Mouse (Mus musculus): ENCODE data around the gene Kcnd3. TPM values are rescaled to one million over a fixed set of nuclear protein-coding genes. Genes with fewer than 3 reads are reported as not detected.

Kcnd3 gene
- total RNA-seq, 2 experiments from 2014 or later, result 0.20 TPM; not detected in 1

- intact Hi-C loops (cut with DNase I), result no loop called here
- DNase-seq, result no peak
Observed at GRCm38 (mm10) chr3:105642186-105642585, 190.1 kb downstream of the Kcnd3 start.

DNA sequence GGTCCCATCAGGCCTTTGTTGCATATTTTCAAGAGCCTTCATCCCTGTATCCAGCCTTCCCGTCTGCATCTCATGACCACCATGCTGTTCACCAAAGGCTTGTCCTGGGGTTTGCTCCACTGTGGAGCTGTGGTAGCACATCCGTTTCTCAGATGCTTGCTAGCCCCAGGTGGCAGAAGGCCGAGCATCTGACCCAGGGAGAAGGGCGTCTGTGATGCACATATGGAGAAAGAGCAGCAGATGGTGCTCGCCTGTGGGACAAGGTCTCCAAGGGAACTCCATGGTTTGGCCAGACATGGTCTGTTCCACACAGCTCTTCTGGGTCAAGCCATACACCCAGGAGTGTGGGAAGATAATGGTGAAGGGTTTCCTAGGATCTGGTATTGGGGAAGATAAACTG lies 191.4 kb downstream of the Kcnd3 start:
- intact Hi-C loops (cut with DNase I), result no loop called here

DNA sequence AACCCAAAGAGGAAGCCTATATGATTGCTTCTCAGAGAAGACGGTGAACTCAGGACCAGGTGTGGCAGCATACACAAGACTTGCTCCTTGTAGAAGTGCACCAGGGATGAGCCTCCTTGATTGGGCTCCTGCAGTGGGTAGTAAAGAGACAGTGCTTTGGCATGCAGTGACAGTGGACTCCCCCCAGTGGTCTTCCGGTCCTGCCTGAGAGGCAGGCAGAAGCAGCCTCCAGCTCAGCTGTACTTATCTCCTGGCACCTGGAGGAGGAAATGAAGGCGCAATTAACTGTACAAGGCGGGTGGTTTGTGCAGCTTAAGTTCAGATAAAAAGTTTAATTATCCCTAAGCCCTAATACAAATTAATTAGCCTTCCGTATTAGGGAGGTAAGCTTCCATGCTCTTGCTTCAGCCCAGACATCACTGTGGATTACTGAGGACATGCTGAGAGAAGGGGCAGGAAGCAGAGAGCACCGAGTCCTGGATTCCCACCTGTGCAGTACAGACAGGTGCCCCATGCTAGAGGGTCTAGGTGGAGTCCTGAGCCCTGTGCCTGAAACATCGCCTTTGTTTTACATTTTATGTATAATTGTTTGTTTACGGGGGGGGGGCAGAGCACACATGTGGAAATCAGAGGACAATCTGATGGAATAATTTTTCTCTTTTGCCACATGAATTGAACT lies 196.9 kb downstream of the Kcnd3 start:
- no peak for DNase-seq
- intact Hi-C loops (cut with DNase I), result no loop called here

More for the DNA sequence above, 191.4 kb downstream of the Kcnd3 start:
- no peak for DNase-seq

DNA sequence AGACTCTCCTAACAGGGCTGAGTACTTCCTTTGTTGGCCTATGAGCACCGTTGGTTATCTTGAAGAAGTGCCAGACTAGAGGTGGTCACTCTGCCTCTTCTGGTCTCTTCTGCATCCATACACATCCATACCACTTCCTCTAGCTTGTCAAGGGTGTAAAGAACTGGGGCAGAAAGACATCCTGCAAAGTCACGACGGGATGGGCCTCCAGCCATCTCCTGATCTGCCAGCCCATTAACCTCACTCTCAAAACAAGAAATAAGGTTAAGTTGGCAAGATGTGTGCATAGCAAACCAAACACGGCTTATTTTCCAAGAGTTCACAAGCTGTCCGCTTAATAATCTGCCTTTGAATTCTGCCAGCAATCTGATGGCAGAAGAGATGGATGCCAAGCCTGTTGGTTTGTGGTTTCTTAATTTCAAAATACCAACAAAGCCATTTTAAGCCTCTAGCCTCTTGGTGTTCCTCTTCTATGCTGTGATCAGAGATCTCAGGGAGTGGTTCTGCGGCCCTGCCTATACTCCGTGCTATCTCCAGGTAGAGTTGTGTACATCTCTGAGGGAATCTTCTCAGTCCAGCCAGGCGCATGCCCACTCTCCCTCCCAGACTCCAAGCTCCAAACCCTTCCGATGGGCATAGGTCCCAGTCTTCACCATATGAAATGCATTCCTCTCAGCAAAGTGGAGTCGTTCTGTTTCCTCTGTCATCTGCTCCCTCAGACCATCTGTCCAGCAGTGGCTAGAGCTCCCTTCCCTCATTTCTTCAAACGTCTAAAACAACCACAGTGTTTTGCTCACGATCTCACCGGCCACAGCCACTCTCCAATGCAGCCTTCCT lies 201.6 kb downstream of the Kcnd3 start:
- intact Hi-C loops (cut with DNase I), result no loop called here
- DNase-seq, result no peak

- intact Hi-C loops (cut with DNase I), result no loop called here
- DNase-seq, result peak; percentile 17 to 33
Observed at GRCm38 (mm10) chr3:105655031-105655585, 203.0 kb downstream of the Kcnd3 start.

- DNase-seq, result no peak
- intact Hi-C loops (cut with DNase I), result no loop called here
Observed at GRCm38 (mm10) chr3:105660530-105660929, 208.4 kb downstream of the Kcnd3 start.

DNA sequence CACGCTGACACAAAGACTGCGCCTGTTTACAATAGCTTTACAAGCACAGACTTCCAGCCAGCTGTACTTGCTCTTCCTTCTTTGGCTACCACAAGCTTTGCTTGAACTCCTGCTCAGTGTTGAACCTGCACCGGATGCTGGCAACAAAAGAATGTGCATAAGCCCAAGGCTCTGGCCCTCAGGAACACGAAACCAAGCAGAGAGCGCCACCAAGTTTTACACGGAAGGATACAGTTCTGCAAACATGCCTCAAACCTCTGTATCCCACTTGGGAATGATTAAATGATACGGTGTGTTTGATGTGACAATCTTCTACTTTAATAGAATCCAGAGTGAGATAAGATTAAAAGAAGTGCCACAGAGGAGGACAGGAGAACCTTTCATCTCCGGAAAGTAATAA lies 210.9 kb downstream of the Kcnd3 start:
- intact Hi-C loops (cut with DNase I), result no loop called here
- DNase-seq, result no peak

DNA sequence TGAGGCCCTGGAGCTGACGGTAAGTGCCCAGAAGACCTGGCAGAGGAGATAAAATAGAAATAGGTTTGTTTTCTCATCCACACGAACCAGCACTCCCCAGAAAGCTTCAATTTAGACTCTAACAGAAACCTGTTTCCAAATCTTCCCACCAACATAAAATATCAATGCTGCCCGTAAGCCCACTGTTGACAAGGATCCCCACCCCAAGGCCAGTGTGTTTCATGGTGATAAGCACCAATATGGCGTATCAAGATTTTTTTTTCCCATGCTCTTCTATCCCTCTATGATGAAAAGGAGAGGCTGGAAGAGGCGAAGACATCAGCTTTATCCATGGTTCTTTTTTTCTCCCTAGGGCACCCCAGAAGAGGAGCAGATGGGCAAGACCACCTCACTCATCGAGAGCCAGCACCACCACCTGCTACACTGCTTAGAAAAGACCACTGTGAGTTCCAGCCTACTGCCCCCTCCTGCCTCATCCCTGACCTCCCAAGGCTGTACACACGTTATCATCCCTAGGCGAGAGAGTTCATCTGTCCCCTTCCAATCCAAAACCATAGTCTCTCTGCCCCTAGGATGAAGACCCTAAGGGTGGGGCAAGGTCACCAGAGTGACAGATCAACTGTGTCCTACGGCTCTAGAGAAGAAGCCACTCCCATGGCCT lies 213.1 kb downstream of the Kcnd3 start:
- DNase-seq, result no peak
- intact Hi-C loops (cut with DNase I), result no loop called here

- intact Hi-C loops (cut with DNase I), result no loop called here
- DNase-seq, result no peak
Observed at GRCm38 (mm10) chr3:105666996-105667523, 214.9 kb downstream of the Kcnd3 start.

GRCm38 (mm10) chr3:105668161-105668560 lies 216.0 kb downstream of the Kcnd3 start:
- no peak for DNase-seq
- intact Hi-C loops (cut with DNase I), result no loop called here

- DNase-seq, result no peak
- intact Hi-C loops (cut with DNase I), result loop anchor here (5.0 kb wide), 1 partner anchor 873 kb away; no protein-coding TSS in a partner anchor
Observed at GRCm38 (mm10) chr3:105669776-105670175, 217.6 kb downstream of the Kcnd3 start.

GRCm38 (mm10) chr3:105670801-105671200 lies 218.7 kb downstream of the Kcnd3 start:
- DNase-seq, result no peak
- intact Hi-C loops (cut with DNase I), result loop anchor here (5.0 kb wide), 1 partner anchor 872 kb away; no protein-coding TSS in a partner anchor

GRCm38 (mm10) chr3:105674595-105675218 lies 222.6 kb downstream of the Kcnd3 start:
- peak in 1 of 2 experiments; percentile 21 for DNase-seq
- intact Hi-C loops (cut with DNase I), result loop anchor here (2.0 to 5.0 kb wide), 2 partner anchors 224 to 868 kb away; no protein-coding TSS in a partner anchor

DNA sequence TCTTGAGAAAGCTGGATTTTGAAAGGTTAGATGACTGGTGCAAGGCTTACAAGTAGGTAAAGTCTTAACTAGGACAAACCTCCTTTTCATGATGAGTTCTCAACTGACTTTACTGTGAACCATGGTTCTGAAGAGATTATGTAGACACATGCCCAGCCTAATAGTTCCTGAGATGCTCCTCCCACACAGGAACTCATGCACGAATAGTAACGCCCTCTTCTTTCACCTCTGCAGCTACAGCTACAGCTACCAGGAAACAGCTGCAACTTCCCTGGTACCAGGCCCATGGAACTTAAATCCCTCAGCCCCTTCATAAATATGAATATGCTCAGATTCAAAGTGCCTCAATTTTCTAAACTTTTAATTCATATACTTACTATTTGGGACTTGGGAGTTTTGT lies 223.8 kb downstream of the Kcnd3 start:
- intact Hi-C loops (cut with DNase I), result loop anchor here (2.0 kb wide), 1 partner anchor 223 kb away; no protein-coding TSS in a partner anchor
- no peak for DNase-seq

GRCm38 (mm10) chr3:105680346-105680745 lies 228.2 kb downstream of the Kcnd3 start:
- no peak for DNase-seq
- intact Hi-C loops (cut with DNase I), result no loop called here

DNA sequence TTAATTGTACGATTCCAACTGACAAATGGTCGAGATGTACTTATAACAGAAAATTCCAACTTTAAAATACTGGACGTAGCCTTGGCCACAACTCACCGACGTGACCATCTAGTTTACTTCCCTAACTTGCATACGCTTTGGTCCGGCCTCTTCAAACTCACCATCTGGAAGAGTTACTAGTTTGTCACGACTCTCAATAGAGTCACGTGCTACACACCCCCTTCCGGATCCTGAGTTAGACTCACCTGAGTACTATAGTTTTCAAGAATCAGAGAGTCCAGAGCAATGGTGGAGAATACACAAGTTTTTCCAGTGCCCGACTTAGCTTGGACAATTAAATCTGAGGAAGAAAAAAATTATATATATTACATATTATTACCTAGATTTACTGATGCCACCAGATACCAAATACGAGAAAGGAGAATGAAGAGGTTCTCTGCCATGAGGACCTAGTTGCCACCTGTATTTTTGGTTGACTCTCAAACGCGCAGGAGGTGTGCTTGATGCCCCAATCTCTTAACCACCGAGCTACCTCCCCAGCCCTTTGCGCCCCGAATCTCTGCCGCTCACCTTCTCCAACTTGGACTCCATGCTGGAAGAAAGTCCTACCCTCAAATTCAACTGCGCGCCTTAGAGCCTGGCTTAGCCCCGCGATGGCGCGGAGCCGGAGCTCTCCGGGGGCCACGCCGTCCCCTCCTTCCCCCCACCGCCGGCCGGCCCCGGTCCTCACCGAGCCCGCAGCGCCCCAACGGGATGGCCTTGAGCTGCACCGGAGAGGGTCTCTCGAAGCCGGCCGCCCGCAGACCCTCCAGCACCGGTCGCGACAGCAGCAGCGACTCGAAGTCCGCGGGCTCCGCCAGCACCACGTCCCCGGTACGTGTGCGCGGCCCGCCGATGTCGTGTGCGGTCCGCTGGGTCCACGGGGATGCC lies 234.5 kb downstream of the Kcnd3 start:
- no peak for DNase-seq
- intact Hi-C loops (cut with DNase I), result loop anchor here (1.0 kb wide), 1 partner anchor 40 kb away; no protein-coding TSS in a partner anchor

DNA sequence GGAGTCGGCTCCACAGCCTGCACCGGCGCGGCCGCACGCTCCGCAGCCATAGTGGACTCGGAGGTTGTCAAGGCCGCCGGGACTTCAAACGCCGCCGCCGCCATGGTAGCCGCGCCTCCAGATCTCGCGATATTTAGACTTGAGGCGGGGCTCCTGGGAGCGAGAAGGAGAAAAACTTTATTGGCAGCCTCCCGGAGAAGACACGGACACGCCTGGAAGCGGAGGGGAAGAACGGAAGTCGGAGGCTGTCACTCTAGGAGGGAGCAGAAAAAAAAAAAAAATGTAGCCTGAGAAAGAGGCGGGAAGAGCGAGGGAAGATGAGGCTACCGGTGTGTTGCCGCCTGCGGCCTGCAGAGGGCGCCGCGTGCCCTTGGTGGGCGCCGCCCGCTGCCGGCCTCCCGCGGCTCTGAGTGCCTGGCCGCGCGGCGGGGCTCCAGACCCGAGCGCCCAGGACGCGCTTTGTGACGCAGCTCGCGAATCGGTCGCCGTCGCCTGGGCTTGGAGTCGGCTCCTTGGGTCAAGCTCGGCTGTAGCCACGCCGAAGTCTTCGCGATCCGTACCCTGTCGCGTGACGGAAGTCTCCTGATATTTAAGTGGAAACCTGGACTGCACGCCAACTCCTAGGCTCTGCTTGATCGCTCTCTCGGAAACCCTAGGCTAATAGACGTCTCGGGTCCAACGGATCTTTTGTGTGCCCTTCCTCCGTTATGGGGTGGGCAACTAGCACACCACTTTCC lies 235.4 kb downstream of the Kcnd3 start, which contains the start of gene Ddx20:
Gene Ddx20 (minus strand): TSS at position 251 of the 737 bp plus-strand sequence.
- DNase-seq, result peak; percentile 84 to 93
- intact Hi-C loops (cut with DNase I), result loop anchor here (1.0 kb wide), 1 partner anchor 39 kb away; no protein-coding TSS in a partner anchor

- intact Hi-C loops (cut with DNase I), result no loop called here
- DNase-seq, result no peak
Observed at GRCm38 (mm10) chr3:105688536-105688935, 236.4 kb downstream of the Kcnd3 start.
